Mouse (Mus musculus) MEL (cell line): ENCODE data around the gene Gipr.

Experiments
- CTCF ChIP-seq, 3 experiments: IDR thresholded peaks in 2 of 3; conservative IDR thresholded peaks in 1 of 3; 2 replicates each; pipeline ENCODE4 v1.5.1; 2011 to 2012; ENCODE audit warnings: low read length in 3 of 3, low read depth in 2 of 3, mild to moderate bottlenecking in 2 of 3, improper control_type of control experiment in 1 of 3, inconsistent platforms in 1 of 3, mixed read lengths in 1 of 3, moderate library complexity in 1 of 3; ENCODE audit not compliant: control insufficient read depth in 1 of 3, insufficient read depth in 1 of 3, poor library complexity in 1 of 3, severe bottlenecking in 1 of 3
- EP300 ChIP-seq, 2 experiments: IDR thresholded peaks; 2 replicates each; pipeline ENCODE4 v1.6.1; 2011; ENCODE audit warnings: improper control_type of control experiment in 2 of 2, low read length in 2 of 2, low read depth in 1 of 2, mild to moderate bottlenecking in 1 of 2
- SIN3A ChIP-seq: IDR thresholded peaks from 2 replicates; pipeline ENCODE4 v1.6.1; 2012; ENCODE audit warnings: low read length, improper control_type of control experiment, inconsistent platforms
- TCF12 ChIP-seq: IDR thresholded peaks from 2 replicates; pipeline ENCODE4 v1.6.1; 2014; ENCODE audit warnings: low read depth, mild to moderate bottlenecking, inconsistent platforms, low read length, improper control_type of control experiment, moderate library complexity

DNA sequence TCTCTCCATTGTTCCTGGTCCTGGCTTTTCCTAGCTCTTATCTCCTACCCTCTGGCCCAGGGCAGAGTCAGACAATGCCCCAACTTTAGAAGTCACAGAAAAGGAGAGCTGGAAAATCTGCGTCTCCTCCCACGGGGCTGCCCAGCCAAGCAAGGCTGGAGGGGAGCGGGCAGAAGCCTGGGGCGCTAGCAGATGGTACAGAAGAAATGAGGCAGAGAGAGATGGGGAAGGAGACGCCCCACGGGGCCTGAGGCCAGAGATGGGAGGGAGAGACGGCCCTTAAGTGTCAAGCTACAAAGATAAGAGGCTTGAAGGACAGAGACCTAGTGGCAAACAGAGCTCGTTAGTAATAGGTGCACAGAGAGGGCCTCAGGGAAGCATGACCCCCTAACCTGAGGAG, 5.9 kb upstream of the Gipr start:
- TF ChIP-seq EP300 (IDR thresholded peaks at IDR 0.05; ENCODE audit: low read depth in 1 of 2, low read length in 2 of 2) (no peak), TCF12 (no peak), SIN3A (no peak), CTCF (IDR thresholded peaks at IDR 0.05 in 2 of 3, conservative IDR thresholded peaks at IDR 0.05 in 1 of 3; ENCODE audit: control insufficient read depth in 1 of 3, insufficient read depth in 1 of 3, low read depth in 2 of 3, low read length in 3 of 3, poor library complexity in 1 of 3, severe bottlenecking in 1 of 3) (no peak)
